Mouse (Mus musculus): ENCODE measurements at regions not wholly inside any gene's neighbourhood (a gene's known extent, or its start where the extent isn't known, plus 50 kb on each side); places are given as distances from the start of the nearest gene placed in this dataset.

GRCm38 (mm10) chr3:159689743-159690142 is 90.8 kb downstream of the Rpe65 start:
- DNase-seq (ENCODE audit: extremely low spot score) = no peak

- DNase-seq (ENCODE audit: extremely low spot score) = peak; percentile 45
Measured at GRCm38 (mm10) chr3:159724340-159725119, 114.9 kb upstream of the Wls start.

- no peak for DNase-seq (ENCODE audit: extremely low spot score)
Measured at GRCm38 (mm10) chr3:159732201-159732600, 107.3 kb upstream of the Wls start.

- no peak for DNase-seq (ENCODE audit: extremely low spot score)
Measured at GRCm38 (mm10) chr3:159733141-159733540, 106.3 kb upstream of the Wls start.

- no peak for DNase-seq (ENCODE audit: extremely low spot score)
Measured at GRCm38 (mm10) chr3:159734547-159734946, 104.9 kb upstream of the Wls start.

- DNase-seq (ENCODE audit: extremely low spot score) = no peak
Measured at GRCm38 (mm10) chr3:159736070-159736469, 103.4 kb upstream of the Wls start.

GRCm38 (mm10) chr3:159740600-159741279 is 98.7 kb upstream of the Wls start:
- DNase-seq (ENCODE audit: extremely low spot score) = no peak

GRCm38 (mm10) chr3:159741816-159742215 is 97.7 kb upstream of the Wls start:
- DNase-seq (ENCODE audit: extremely low spot score) = no peak

GRCm38 (mm10) chr3:159759740-159760139 is 79.7 kb upstream of the Wls start:
- no peak for DNase-seq (ENCODE audit: extremely low spot score)

GRCm38 (mm10) chr3:159760293-159760692 is 79.2 kb upstream of the Wls start:
- DNase-seq (ENCODE audit: extremely low spot score) = no peak

- no peak for DNase-seq (ENCODE audit: extremely low spot score)
Measured at GRCm38 (mm10) chr3:159760949-159761348, 78.5 kb upstream of the Wls start.

- peak; percentile 73 for DNase-seq (ENCODE audit: extremely low spot score)
Measured at GRCm38 (mm10) chr3:159782222-159782844, 57.1 kb upstream of the Wls start.

GRCm38 (mm10) chr3:159787776-159788175 is 51.7 kb upstream of the Wls start:
- no peak for DNase-seq (ENCODE audit: extremely low spot score)

Data from embryo, embryonic 9.5 days (tissue).